Mouse (Mus musculus) lung, adult 18-20 months (tissue): ENCODE data around the gene Rhobtb1.

Experiments used
- DNase-seq, 2 experiments: peaks; one replicate each; pipeline ENCODE4 v3.0.0; 2022; ENCODE audit warnings: mixed read lengths in 2 of 2

Gene Rhobtb1

DNA sequence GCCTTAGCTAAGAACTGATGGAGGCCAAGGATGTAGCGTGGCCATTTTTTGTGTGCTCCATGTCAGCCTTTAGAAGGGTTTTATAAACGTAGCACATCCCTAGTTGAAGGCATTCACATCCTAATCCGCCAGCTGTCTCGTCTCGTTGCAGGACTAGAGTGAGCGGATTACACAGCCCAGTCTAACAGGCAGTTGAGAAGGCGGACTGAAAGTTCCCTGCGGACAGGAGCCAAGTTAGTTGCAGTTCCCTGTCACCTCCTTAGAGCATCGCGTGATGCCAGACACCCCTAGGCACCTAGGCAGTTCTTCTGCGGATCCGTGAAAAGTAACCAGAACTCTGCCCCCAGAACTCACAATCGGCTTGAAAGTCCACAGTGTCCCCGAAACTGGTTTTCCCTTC, 60.7 kb downstream of the Rhobtb1 start:
- peak; percentile 36 to 41 for DNase-seq

DNA sequence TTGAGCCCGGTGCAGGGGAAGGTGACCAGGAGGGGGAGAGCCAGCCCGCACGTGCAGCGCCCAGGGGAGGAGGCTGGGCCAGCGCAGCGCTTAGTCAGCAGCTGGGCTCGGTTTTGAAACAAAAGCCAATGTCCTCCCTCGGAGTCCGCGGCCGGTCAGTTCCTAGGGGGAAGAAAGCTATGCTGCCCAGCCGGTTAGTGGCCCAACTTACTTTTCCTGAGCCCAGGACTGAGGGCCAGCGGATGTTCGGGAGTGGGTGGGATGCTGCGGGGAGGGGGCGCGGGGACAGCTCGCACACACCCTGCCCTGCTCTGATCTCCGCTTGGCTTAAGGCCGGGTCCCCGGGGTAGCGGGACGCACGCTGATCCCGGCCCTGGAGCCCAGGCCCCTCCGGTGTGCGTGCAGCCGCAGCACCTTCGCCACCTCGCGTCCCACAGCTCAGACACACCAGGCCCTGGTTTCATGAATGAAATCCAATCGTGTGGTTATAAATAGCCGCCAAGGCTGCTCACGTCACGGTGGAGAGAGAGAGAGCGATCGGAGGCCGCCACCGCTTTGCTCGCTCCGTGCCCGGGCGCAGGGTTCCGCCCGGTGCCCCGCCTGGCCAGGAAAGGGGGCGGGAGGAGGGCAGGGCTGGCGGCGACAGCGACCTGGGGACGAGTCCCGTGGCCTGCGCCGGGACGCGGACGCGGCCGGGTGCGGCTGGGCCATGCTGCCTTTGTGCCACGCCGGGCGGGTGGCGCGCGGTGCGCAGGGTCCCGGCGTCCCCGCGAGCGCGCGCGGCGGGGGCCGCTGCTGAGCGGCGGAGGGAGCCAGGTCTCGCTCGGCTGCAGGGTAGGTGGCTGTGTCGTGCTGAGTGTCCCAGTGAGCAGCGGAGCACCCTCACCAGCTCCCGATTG, 61.6 kb downstream of the Rhobtb1 start, which contains the start of gene A930033H14Rik:
TSS of gene A930033H14Rik (minus strand) at position 557 of the 899 bp plus-strand sequence.
- DNase-seq, result peak; percentile 87 to 91

DNA sequence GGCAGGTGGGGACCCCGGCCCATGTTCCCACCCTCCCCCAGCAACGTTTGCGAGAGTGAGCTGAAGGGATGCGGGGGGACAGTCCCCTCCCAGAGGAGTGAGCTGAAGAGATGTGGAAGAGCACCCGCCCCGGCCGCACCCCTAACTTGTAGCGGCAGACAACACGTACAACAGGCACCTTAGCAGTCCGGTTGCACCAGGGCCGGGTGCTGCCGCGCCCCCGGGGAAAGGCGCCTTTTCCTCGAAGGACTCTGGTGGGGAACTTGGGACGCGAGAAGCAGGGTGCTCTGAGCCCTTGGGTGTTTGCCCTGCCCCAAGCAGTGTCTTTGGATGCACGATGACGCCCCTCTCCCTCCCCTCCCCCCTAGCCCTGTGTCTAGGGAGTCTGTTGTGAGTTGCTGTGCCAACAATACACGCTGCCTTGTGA, 62.2 kb downstream of the Rhobtb1 start:
- peak; percentile 31 to 43 for DNase-seq

DNA sequence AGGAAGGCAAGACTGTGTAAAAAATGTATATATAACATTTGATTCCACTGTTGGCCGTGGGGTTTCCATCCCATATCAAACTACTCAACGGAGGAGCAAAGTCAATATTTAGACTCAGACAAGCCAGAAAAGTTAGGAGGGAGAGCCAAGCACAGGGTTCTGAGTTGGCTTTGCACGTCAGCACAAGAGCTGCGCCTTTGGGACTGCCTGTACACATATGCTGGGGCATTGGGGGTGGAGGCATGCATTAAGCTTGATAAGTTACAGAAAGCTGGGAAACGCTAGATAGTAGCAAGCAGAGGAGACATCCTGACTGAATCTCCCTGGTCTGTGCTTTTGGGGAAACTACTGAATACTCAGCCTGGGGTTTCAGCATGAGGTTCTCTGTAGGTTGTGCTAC, 62.8 kb downstream of the Rhobtb1 start:
- peak in 1 of 2 experiments; percentile 40 for DNase-seq

DNA sequence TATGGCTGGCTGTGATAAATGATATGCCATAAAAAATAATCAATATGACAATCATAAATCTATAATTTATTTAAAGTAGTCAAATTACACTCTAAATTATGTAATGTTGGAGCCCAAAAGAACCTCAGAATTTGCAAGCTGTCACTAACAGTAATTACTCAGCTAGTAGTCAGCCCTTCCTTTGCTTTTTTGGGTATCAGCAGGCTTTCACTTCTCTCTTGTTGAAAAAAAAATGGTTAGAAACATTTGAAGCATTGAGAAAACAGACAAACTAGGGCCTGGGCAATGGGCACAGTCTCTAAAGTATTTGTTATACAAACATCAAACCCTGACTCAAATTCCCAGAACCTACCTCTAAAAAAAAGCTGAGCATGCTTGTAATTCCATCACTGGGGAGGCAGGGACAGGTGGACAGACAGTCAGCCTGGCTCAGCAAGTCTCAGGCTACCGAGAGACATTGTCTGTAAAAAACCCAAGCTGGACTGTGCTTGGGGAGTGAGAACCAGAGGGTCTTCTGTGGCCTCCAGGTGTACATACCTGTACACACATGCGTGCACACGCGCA, 66.0 kb downstream of the Rhobtb1 start:
- no peak for DNase-seq

DNA sequence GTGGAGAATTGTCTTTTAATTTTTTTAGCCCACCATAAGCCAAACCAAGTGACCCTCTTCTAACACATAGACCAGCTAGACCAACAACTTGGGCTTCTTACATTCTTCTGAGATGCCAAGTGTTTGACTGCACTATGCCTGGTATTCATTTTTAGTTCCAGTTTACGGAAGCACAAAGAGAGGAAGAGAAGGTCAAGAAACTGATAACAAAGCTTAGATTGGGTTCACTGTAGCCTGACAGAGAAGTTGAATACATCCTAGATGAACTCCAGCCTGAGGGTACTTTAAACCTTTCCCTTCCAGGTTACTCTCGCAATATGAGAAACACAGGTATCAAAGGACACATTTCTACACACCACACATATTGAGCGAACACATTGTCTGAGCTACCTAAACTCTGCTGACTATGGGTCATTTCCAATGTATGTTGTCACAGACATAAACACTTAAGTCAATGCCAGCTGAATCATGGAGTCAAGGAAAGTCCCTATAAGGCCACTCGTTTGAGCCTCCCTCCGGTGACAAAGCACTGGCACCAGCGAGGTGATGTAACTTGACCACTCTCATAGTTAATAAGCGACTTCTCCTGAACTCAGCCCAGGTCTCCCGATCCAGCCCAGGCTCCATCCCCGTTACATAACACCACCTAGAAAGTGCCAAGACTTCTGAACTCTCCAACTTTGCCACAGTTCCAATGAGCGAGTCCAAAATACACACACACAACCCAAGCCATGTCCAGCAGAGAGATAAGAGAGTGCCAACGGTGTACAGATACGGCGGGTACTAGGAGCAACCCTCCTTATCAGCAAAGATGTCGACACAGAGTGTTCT, 67.4 kb downstream of the Rhobtb1 start:
- peak; percentile 82 to 88 for DNase-seq

DNA sequence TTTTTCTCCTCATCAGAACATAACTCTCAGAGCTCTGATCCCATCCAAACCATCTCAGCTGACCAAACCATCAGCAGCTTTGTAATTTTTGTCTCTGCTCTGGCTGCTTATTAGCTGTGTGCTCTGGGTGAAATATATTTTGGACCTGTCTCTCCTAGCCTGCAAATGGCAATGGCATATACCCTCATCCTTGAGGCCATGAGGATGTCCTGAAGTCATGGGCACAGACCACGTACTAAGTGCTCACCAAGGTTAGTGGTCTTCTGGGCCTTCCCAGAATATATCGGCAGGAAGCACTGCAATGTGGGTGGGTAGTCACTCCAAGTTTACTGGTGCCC, 68.0 kb downstream of the Rhobtb1 start:
- DNase-seq, result no peak

DNA sequence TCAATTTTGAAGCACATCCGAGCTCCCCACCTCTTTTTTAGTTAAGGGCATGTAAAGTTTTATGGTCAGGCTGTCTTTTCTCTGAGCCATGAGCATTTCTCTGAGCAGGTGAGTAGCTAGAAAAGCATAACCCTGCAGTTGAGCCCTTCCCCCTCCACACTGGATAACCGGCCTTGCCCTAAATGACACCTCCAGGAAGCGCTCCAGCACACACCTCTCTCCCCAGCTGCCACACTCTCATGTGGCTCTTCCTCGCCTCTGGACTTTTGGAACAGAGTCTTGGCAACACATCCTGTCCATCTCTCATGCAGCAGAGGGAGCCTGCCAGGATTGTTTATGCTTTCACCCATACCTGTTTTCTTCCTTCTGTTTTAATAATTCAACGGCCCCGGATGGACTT, 69.1 kb downstream of the Rhobtb1 start:
- no peak for DNase-seq

DNA sequence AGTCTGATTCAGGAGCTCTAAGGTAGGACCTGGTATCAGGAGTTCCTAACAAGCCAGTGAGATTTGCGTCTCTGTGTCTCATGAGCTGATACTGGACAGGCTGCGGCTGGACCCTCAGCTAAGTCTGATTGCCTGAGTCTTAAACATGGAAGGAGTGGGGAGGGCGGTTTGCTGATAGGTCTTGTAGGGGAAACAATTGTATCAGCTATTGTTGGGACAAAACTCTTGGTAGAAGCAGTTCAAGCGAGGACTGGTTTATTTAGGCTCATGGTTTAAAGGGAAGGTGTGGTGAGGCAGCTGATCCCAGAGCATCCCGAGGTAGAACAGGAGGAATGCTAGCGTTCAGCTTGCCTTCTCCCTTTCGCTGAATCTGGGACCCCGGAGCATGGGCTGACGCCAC, 69.9 kb downstream of the Rhobtb1 start:
- DNase-seq, result no peak

DNA sequence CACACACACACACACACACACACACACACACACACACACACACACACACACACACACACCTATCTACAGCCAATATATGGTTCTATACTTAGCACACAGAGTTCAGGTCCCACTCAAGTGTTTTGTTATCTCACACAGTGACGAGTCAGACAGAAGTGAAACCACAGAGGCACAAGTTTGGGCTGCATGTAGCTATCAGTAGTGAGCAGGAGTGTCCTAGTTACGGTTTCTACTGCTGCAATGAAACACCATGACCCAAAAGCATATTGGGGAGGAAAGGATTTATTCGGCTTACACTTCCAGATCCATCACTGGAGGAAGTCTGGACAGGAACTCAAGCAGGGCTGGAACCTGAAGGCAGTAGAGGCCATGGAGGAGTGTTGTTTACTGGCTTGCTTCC, 70.7 kb downstream of the Rhobtb1 start:
- no peak for DNase-seq

DNA sequence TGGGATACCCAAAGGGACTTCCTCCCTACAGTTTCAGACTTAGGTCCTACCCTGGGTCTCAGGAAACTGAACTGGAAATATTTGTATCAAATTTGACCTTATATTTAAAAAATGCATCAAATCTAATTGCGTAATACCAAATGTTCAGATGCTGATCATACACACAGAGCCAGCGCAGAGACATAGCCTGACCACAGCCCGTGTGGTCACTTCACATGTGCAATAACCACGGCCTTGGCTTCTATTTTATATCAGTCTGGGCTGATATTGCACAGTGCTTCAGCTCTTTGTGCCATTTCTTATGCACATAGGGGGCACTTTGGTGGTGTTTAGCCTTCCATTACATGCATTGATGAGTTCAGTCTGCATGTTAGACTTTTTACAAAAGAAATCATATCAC, 72.0 kb downstream of the Rhobtb1 start:
- DNase-seq, result no peak

DNA sequence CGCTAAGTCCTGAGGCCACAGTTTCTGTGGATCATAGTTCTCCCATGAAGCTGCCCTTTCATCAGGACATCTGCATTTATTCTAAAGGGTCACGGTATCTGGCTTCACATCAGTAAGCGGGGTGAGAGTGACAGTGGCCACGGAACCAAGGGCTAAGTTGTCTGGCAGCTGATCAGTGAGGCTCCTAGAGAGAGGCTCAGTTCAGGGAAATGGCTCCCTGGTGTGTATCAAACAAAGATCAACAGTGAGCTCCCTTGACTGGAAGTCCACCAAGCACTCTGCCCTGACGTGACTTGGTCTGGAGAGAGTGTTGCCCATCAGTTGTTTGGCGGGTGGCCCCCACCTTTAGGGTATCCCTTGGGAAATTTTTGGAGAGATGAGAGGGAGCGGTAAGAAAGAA, 73.0 kb downstream of the Rhobtb1 start:
- DNase-seq, result no peak

DNA sequence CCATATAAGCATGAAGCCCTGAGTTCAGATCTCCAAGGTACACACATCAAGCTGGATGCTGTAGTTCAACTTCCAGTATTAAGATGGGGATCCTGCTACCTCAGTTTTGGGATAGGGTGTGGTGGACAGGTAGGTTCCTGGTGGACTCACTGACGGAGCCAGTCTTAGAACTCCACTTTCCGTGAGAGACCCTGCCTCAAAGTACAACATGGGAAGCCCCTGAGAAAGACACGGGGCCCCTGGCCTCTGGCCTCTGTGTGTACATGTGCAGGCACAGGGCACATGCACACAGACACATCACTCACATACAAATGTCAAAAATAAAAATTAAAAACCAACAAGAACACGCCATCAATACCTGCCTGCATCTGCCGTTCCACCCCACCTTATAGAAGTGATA, 74.2 kb downstream of the Rhobtb1 start:
- no peak for DNase-seq

DNA sequence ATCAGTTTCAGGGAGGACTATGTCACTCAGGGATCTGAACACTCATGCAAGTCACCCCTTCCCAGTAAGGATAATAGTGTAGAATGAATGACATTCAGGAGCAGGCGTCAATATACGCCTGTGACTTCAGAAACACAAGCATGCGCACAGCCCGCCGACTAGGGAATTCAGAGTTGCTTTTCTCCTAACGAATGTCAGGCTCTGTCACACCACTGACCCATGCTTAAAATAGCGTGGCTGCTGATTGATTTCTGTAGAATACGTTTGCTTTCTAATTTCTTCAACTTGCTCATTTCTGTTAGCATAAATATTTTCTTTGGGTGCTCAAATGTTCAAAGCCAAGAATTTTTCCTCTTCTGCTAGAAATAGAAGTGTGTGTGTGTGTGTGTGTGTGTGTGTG, 74.7 kb downstream of the Rhobtb1 start:
- DNase-seq, result no peak

DNA sequence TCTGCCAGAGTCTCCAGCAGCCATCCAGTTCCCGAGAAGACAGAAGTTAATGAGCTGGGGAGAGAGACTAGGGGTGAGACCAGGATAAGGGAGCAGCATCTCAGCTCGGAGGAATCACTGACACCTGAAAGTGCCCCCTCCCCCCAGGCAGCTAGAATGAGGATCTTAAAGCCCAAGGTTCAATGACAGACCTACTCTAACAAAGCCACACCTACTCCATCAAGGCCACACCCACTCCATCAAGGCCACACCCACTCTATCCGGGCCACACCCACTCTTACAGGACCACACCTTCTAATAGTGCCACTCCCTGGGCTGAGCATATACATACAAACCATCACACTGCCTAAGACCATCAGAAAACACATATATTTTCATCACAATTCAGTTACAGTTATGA, 86.0 kb downstream of the Rhobtb1 start:
- no peak for DNase-seq

DNA sequence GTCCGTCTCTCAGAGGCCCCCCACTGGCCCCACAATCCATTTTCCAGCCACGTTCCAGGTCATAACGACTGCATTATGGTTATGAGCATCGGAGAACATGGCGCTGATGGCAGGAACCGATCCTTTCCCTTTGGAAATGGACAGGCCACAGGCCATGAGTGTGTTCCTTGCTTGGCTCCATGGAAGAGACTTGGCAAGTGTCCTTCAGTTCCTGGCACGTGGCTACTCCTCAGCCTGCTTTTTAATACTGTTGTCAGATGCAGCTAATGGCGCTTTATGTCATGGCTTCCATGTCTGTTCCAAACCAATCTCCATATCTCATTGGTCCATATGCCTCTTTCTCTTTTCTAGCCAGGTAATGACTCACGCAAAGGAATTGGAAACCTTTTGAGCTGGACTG, 86.5 kb downstream of the Rhobtb1 start:
- no peak for DNase-seq

DNA sequence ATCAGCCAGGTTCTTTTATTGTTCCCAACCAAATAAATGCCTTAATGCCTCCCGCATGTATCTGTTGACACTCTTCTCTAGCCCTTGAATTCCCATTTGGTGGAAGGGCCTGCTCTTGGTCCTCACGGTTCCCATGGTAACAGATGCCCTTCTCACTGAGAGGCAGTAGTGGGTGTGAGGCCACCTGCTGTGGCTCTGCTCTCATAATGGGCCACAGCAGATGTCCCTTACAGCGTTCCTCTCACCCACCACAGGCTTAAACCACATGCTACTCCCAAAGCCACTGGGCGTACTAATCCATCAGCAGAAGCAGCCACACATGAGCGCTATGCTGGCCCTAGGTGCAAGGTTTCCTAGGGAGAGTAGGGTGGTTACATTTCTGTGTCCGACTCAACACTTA, 87.1 kb downstream of the Rhobtb1 start:
- no peak for DNase-seq

DNA sequence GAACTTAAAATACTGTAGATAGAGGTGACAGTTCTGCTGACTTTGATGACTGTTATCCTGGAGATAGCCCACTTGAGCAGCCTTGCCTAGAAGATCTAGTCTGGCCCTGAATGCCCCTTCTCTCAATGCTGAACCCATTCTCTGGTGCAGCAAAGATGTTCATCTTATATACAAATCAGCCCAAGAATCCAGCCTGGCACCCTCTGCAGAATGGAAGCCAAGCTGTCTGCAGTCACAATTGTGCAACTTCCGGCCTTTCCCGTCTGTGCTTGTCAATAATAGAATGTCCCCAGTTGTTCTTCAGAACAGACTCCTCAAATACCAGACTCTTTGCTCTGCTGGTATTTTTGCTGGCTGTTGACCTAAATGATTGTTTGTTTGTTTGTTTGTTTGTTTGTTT, 89.3 kb downstream of the Rhobtb1 start:
- peak in 1 of 2 experiments; percentile 59 for DNase-seq

DNA sequence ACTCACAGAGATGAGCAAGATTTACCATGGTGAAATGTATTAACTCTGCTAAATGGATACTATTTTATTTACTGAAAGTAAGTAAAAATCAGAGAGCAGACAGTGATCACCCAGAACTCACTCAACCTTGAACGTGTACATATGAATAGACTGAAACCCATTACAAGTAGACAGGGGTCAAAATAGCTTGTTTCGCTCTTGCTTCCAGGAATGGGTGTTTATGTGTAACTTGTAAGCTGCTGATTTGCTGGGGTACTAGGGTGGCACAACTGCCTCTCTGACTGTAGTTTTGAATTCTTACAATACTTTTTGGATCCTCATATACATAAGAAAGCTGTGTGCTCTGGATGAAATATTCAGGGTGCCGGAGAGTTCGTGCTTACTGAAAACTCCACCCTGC, 93.9 kb downstream of the Rhobtb1 start:
- no peak for DNase-seq

DNA sequence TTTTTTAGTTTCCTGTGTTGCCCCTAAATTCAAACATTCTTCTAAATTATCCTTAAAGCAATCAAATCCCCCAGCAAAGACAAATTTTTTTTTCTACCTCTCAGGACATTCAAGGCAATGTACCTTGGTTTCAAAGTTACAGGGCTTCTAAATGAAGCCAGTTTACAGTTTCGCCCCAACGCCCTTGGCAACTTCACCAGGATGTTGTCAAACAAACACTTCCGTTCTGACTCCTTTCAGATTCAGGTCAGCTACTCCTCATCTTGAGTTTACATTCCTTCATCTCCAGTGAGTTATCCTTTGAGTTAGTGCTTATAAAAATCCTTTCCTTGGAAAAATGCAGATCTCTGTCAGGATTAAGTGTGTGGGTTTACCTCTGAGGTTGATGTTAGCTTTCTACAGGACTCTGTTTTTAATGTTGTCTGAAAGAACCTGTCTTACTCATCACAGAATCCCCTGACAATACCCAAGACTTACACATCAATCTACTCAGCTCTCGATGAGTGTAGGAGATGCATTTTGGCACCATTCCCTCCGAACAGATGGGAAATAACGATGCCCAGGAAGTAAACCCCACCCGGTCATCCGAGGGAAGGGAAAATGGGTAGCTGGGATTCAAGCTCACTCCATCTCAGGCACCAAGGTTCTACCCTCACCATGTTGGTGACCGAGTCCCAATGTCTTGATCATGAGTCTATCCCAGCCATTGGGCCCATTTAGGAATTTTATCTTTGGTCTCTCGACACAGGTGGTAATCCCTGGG, 94.9 kb downstream of the Rhobtb1 start:
- DNase-seq, result peak in 1 of 2 experiments; percentile 29

DNA sequence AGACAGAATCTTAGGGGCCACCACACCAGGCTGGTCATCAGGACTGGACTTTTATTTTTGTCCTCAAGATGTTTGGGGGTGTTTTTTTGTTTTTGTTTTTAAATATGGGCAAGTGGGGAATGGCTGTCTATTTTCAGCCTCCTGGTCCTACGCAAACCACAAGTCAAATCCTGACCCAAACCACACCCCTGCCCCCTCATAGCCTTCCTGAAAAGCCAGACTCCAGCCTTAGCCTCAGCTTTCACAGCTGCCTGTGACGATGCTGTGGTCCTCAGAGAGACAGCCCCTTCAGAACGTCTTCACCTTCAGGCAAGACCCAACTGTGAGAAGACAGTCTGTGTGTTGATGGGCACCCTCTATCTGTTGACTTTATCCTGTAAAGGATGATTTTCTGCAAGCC, 95.5 kb downstream of the Rhobtb1 start:
- no peak for DNase-seq

DNA sequence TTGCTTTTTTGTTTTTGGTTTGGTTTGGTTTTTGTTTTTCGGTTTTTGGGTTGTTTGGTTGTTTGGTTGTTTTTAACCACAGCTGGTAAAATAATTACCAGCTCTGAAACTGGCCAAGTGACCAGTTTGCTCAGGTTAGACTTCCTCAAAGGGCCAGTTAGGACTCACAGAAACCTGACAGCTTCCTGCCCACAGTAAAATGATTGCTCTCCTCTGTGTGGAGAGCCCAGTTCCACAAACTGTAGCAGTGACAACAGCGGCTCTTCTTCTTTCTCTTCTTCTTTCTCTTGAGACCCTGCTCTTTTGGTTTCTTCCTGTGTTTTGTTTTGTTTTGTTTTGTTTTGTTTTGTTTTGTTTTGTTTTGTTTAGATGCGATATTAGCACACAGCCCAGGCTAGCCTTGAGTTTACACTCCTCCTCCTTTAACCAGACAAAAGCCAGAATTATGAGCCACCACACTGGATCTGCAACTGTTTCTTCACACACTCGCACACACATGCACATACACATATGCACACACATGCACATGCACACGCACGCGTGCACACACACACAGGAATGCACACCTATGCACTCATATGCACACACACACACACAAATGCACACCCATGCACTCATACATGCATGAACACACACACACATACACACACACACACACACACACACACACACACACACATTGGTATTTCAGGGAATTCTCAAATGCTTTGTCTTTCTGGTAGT, 96.2 kb downstream of the Rhobtb1 start:
- DNase-seq, result no peak
